Mouse (Mus musculus): Measurements from ENCODE around the gene Prune2.

DNA sequence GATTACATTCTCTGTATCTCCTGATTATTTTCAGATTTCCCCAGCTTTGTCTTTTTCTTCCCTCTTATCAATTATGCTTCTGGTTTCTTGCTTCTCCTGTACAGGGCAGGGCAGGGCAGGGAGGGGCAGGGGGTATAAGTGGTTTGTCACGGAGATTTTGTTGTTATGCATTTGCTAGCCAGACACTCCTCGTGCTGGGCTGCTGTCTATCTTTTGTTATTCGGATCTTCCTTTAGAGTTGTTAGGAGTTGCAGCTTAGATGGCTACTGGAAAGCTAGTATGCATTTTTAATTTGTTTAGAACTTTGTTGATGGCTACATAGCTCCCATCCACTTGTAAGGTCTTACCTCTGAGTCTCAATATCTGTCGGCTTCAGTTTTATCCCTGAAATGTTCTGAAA, 91.0 kb downstream of the Prune2 start:
- TF ChIP-seq MAFK (IDR thresholded peaks at IDR 0.05; ENCODE audit: insufficient read depth, low read depth, low read length) (no peak), ZNF384 (IDR thresholded peaks at IDR 0.05; ENCODE audit: low read depth, low read length) (no peak), HCFC1 (IDR thresholded peaks at IDR 0.05; ENCODE audit: borderline replicate concordance, insufficient read depth, low read length) (no peak), CHD2 (IDR thresholded peaks at IDR 0.05; ENCODE audit: low read depth, low read length) (no peak)

Data from ES-E14 (cell line).